Mouse (Mus musculus) megakaryocyte, embryonic 14.5 days (primary cell): Measurements from ENCODE around the gene Gm9040.
"Not testable (repeated sequence)": the region's sequence is repeated elsewhere in the genome, so short reads cannot be mapped to it uniquely, and the experiment has no call there.

Source experiments
- FLI1 ChIP-seq: IDR thresholded peaks from 2 replicates; pipeline ENCODE4 v1.6.1; 2012; ENCODE audit warnings: low read length, inconsistent platforms, mixed read lengths
- GATA1 ChIP-seq: IDR thresholded peaks from 3 replicates; pipeline ENCODE4 v1.6.1; 2012; ENCODE audit warnings: mixed read lengths, low read length, inconsistent platforms, borderline replicate concordance

- not testable (repeated sequence) for TF ChIP-seq GATA1, FLI1
These were observed 5.5 kb upstream of the Gm9040 start, which contains the start of gene Gm9044 for GRCm38 (mm10) chr10:118332308-118332707.
